Mouse (Mus musculus) bone marrow, adult 2 months (tissue): ENCODE data around the gene Scand1.

Source experiments
- CTCF ChIP-seq: fragments of 200-500 bp; IDR thresholded peaks from 2 replicates; pipeline ENCODE4 v1.5.1; 2011; ENCODE audit warnings: low read length, control low read depth; ENCODE audit not compliant: control insufficient read depth, insufficient read depth
- POLR2A ChIP-seq: fragments of 200-500 bp; IDR thresholded peaks from 2 replicates; pipeline ENCODE4 v1.6.1; 2011; ENCODE audit warnings: low read depth, mild to moderate bottlenecking, control low read depth, low read length, borderline replicate concordance; ENCODE audit not compliant: control insufficient read depth

DNA sequence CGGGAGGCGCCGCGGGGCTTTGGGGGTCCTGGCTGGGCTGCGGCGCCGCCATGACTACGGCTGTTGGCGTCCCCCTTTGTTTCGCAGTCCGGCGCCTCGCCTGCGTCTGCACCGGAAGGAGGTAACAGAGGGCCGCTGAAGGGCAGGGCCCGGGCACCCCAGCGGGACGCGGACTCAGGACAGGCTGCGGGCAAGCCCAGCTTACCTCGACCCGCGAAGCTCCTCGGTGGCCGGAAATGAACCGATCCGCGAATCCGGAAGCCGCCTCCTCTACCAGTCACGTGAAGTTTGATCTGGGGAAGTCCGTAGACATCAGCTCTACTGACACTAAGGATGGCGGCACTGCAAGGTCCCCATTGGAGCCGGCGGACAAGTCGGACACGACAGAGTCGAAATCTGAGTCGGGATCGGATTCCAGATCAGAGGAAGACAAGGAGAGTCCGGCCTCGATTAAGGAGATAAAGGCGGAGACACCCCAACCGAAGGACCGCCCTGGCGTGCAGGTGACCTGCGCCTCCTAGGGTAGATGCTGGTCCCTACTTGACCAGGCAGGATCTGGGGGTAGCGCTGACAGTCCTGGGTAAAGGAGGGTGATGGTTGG, at the start of gene Scand1, which contains the start of gene Cnbd2:
- TF ChIP-seq CTCF (no peak), POLR2A (peak; percentile 88)
